Mouse (Mus musculus) midbrain, embryonic 15.5 days (tissue): ENCODE data around the gene Shank2. TPM values are rescaled to one million over a fixed set of nuclear protein-coding genes. Genes with fewer than 3 reads are reported as not detected.
A peak's percentile ranks its signal among the peaks of the same experiment; 100 is the strongest.

Source experiments
- ATAC-seq: fragments of 200-750 bp; cut with Nextera tagmentation; replicated peaks from 2 replicates; pipeline ENCODE4 v1.8.0; 2017; ENCODE audit warnings: moderate TSS enrichment
- H3K27ac ChIP-seq: fragments of 300-500 bp; sonication (generic); 2 replicates; pipeline ENCODE4 v1.5.1; 2015; ENCODE audit warnings: mild to moderate bottlenecking, inconsistent platforms
- H3K27me3 ChIP-seq: fragments of 300-500 bp; sonication (generic); replicated peaks from 2 replicates; pipeline ENCODE4 v1.6.1; 2015; ENCODE audit warnings: inconsistent platforms
- H3K36me3 ChIP-seq: fragments of 300-500 bp; sonication (generic); replicated peaks from 2 replicates; pipeline ENCODE4 v1.6.1; 2015; ENCODE audit warnings: inconsistent platforms
- H3K4me1 ChIP-seq: fragments of 300-500 bp; sonication (generic); 2 replicates; pipeline ENCODE4 v1.6.1; 2015; ENCODE audit warnings: inconsistent platforms
- H3K4me2 ChIP-seq: fragments of 300-500 bp; sonication (generic); 2 replicates; pipeline ENCODE4 v1.6.1; 2015; ENCODE audit warnings: inconsistent platforms, mild to moderate bottlenecking, moderate library complexity
- H3K4me3 ChIP-seq: fragments of 300-500 bp; sonication (generic); 2 replicates; pipeline ENCODE4 v1.5.1; 2015; ENCODE audit warnings: mild to moderate bottlenecking, inconsistent platforms
- H3K9ac ChIP-seq: fragments of 300-500 bp; sonication (generic); 2 replicates; pipeline ENCODE4 v1.6.1; 2015; ENCODE audit warnings: mild to moderate bottlenecking, inconsistent platforms
- H3K9me3 ChIP-seq: fragments of 300-500 bp; sonication (generic); 2 replicates; pipeline ENCODE4 v1.6.1; 2016; ENCODE audit warnings: inconsistent platforms
- WGBS: fragments of 180-500 bp; shearing (Covaris S2); methylation state at CpG from one replicate; pipeline ENCODE4 v1.1.7; 2015; ENCODE audit warnings: mixed read lengths; 5-methylcytosine and 5-hydroxymethylcytosine counted together
- polyA plus RNA-seq: library from polyadenylated mRNA; unstranded; fragments of >200 nt; fragmentation: Nextera tagmentation; extraction: Ambion mirVana; gene quantifications from 2 replicates; pipeline ENCODE4 v1.2.1, GENCODE M21; 2015

Gene Shank2
- polyA plus RNA-seq, 1 experiment from 2014 or later: 10.5 TPM

DNA sequence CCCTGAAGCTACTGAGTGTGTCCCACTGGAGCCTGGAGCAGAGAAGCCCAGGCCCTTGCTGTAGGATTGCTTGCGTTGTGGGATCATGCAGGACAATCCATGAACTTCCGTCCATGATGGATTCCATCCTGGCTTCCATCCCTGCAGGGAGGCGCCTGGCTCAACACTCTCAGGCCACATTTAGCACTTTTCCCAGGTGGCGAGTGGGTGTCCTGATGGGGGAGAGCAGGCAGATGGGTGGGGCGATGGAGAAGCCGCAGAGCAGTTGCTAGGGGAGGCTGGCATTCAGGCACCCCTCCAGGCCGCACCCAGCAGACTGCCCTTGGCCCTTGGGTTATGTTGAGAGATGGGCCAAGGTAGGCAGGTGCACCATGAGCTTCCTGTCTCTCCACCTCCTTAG lies 266.6 kb downstream of the Shank2 start:
- Histone ChIP-seq H3K9ac (no peak overlapping the region), H3K4me3 (no peak overlapping the region), H3K4me2 (no peak overlapping the region), H3K9me3 (no peaks in the 10 kb centered on the region), H3K27ac (no peak overlapping the region), H3K27me3 (no peaks in the 10 kb centered on the region), H3K4me1 (no peaks in the 10 kb centered on the region), H3K36me3 (no peaks in the 10 kb centered on the region)
- WGBS: 89% methylated on average over 7 of the region's 7 CpGs
- ATAC-seq: no peak

- no peaks in the 10 kb centered on the region for H3K27me3 ChIP-seq
- H3K9ac ChIP-seq: no peak overlapping the region
- no peak overlapping the region for H3K4me2 ChIP-seq
- no peaks in the 10 kb centered on the region for H3K36me3 ChIP-seq
- 65% methylated on average over 4 of the region's 4 CpGs for WGBS
- no peak overlapping the region for H3K4me3 ChIP-seq
- H3K4me1 ChIP-seq: no peaks in the 10 kb centered on the region
- no peaks in the 10 kb centered on the region for H3K9me3 ChIP-seq
- no peak overlapping the region for H3K27ac ChIP-seq
- ATAC-seq: no peak
These were observed 267.1 kb downstream of the Shank2 start for GRCm38 (mm10) chr7:144268778-144269177.

GRCm38 (mm10) chr7:144271074-144271473 lies 269.3 kb downstream of the Shank2 start:
- no peak for ATAC-seq
- no peak overlapping the region for H3K4me3 ChIP-seq
- WGBS: 78% methylated on average over 2 of the region's 2 CpGs

DNA sequence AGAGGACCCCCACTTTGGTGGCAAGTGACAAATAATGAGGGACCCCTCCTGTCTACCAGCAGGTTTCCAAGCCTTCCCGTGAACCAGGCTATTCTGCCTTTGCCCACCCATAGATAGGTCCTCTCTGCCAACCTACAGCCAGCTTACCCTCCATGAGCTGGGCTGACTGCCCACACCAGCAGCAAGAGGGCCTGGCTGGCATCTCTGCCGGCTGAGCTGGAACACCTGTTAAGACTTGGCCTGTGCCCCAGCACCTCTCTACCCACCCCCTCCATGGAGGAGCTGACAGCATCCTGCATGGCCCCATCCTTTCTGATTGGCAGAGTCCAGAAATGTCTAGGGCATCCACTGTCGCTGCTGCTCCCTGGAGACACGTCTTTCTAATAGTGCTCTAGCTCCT lies 277.0 kb downstream of the Shank2 start:
- H3K27ac ChIP-seq: no peak overlapping the region

More at GRCm38 (mm10) chr7:144271074-144271473, 269.3 kb downstream of the Shank2 start:
- H3K4me1 ChIP-seq: no peaks in the 10 kb centered on the region
- no peaks in the 10 kb centered on the region for H3K27me3 ChIP-seq
- no peaks in the 10 kb centered on the region for H3K9me3 ChIP-seq
- H3K27ac ChIP-seq: no peak overlapping the region
- H3K9ac ChIP-seq: no peak overlapping the region
- H3K4me2 ChIP-seq: no peak overlapping the region
- H3K36me3 ChIP-seq: no peaks in the 10 kb centered on the region

DNA sequence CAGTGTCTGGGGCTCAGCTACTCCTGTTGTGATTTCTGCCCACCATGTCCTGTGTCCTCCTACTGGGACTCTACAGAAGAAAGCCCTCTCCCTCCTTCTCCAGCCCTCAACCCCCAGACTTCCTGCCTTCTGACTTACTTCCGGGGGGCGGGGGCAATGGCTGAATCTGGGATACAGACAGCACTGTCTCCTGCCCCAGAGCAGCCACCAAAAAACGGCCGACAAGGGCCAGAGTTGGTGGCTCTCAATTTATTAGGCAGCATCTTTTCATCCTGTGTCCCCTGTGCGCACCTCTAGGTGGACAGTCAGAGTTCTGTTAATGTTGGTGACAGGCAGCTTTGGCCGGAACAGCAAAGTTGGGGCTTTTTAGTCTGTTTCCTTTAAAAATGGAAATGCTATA lies 282.0 kb downstream of the Shank2 start:
- Histone ChIP-seq H3K9me3 (no peaks in the 10 kb centered on the region), H3K9ac (peak overlapping the region; percentile 87), H3K4me2 (peak overlapping the region; percentile 93), H3K4me3 (peak overlapping the region; percentile 74), H3K36me3 (no peaks in the 10 kb centered on the region), H3K27ac (peak overlapping the region; percentile 99), H3K4me1 (peaks cover 52% of the 10 kb centered on the region), H3K27me3 (no peaks in the 10 kb centered on the region)
- 7% methylated on average over 6 of the region's 6 CpGs for WGBS
- ATAC-seq: peak; percentile 43

More for the DNA sequence above, 277.0 kb downstream of the Shank2 start:
- no peaks in the 10 kb centered on the region for H3K36me3 ChIP-seq
- H3K27me3 ChIP-seq: no peaks in the 10 kb centered on the region
- H3K9me3 ChIP-seq: no peaks in the 10 kb centered on the region
- H3K4me1 ChIP-seq: peaks cover 11% of the 10 kb centered on the region
- H3K4me2 ChIP-seq: no peak overlapping the region
- 70% methylated on average over 4 of the region's 4 CpGs for WGBS
- no peak overlapping the region for H3K4me3 ChIP-seq
- H3K9ac ChIP-seq: no peak overlapping the region
- ATAC-seq: no peak

DNA sequence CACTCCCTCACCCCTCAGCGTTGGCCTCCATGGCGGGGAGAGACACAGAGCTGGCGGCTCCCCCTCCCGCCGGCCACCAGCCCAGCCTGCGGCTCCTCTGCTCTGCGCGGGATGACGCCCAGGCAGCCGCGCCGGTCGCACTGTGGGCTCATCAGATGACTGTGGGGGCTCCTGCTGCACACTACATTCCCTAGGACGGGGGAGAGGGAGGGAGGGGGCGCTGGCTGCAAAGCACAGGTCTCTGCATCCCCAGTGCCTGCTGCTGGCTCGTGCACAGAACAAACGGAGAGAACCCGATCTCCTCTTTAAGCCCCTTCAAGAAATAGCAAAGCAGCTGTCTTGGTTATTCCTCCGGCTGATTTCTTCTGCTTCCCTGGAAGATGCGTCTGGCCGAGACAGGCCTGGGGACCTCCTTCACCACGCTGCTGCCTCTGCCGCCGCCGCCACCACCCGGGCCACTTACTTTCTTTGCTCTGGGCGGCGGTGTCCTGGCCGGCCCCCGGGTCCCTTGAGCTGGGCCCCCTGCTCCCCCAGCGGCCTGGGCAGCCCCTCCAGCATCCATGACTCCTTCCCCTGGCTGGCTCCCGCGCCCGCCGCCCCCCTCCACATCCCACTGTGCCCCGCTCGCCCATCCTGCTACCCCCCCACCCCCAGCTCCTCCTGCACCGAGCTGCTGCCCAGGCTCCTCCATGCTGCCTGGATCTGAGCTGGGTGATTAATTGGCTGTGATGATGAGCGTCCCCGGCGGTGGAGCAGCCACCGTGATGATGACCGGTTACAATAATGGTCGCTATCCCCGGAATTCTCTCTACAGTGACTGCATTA lies 282.7 kb downstream of the Shank2 start:
- Histone ChIP-seq H3K9ac (peak overlapping the region; percentile 87), H3K27me3 (no peaks in the 10 kb centered on the region), H3K4me2 (peak overlapping the region; percentile 93), H3K4me3 (peak overlapping the region; percentile 74), H3K27ac (peak overlapping the region; percentile 99), H3K9me3 (no peaks in the 10 kb centered on the region), H3K36me3 (no peaks in the 10 kb centered on the region), H3K4me1 (peaks cover 58% of the 10 kb centered on the region)
- WGBS: under 1% methylated on average over 45 of the region's 45 CpGs
- peak; percentile 91 for ATAC-seq

DNA sequence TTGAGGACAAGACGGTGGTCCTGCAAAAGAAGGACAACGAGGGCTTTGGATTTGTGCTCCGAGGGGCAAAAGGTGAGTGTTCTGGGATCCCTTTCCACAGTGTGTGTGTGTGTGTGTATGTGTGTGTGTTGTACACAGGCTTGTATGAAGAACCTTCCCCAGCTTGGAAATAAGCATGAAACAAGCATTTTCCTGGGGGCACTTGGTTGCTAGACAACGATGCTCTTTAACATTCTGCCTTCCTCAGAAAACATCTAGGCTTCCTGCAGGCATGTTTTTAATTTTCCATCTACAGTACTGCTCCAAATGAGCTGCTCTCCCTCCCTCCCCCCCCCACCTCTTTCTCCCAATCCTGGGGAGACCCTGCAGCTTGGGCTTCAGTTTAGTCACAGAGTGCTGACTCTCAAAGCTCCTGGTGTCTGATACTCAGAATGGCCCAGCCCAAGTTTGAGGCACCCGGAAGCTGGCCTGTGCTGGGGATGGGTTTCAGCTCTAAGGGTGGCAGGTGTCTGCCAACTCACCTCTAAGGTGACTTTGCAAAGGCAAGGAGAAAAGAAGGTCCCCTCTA lies 283.4 kb downstream of the Shank2 start:
- peak overlapping the region; percentile 99 for H3K27ac ChIP-seq
- peak overlapping the region; percentile 74 for H3K4me3 ChIP-seq
- no peaks in the 10 kb centered on the region for H3K27me3 ChIP-seq
- WGBS: 10% methylated on average over 5 of the region's 5 CpGs
- H3K4me1 ChIP-seq: peaks cover 65% of the 10 kb centered on the region
- H3K9me3 ChIP-seq: no peaks in the 10 kb centered on the region
- H3K36me3 ChIP-seq: no peaks in the 10 kb centered on the region
- H3K9ac ChIP-seq: peak overlapping the region; percentile 87
- H3K4me2 ChIP-seq: peak overlapping the region; percentile 93
- ATAC-seq: peak; percentile 45

DNA sequence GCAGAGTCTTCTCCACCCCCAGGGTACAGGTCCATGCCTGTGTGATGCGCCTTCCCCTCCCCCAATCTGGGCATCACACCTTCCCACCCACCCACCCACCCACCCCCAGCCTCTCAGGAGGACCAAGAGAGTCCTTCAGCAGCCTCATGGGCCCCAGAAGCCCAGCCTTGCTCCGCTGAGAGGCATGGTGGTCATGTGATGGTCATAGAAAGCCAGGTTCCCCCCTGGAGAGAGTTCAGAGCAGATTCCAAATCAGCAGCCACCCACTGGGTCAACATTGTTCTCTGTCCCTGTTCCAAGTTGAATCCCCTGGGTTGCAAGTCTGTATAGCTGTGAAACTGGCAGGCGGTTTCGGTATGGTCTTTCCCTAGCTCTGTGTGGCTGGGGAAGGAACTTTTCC lies 284.2 kb downstream of the Shank2 start:
- no peaks in the 10 kb centered on the region for H3K36me3 ChIP-seq
- peak overlapping the region; percentile 99 for H3K27ac ChIP-seq
- H3K4me1 ChIP-seq: peaks cover 73% of the 10 kb centered on the region
- H3K9me3 ChIP-seq: no peaks in the 10 kb centered on the region
- no peaks in the 10 kb centered on the region for H3K27me3 ChIP-seq
- H3K4me2 ChIP-seq: peak overlapping the region; percentile 93
- H3K4me3 ChIP-seq: peak overlapping the region; percentile 74
- H3K9ac ChIP-seq: peak overlapping the region; percentile 87
- 56% methylated on average over 4 of the region's 4 CpGs for whole genome bisulfite sequencing
- ATAC-seq: no peak

DNA sequence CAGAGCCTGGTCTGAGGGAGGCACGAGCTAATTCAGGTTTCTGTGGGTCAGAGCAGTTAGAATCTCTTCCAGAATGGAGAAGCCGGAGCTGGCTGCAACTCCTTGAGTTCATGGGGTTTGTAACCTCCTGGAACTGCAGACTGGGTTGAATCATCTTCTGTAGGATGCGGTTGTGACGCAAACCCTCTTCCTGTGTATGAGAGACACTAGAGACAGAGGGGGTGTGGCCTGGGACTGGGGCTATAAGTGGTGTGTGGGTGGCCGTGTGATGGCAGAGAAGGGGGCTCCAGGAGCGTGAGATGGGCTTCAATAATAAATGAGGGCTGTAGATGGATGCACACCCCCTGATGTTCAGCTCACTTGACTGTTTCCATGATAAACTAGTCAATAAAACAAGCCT lies 286.3 kb downstream of the Shank2 start:
- Histone ChIP-seq H3K4me2 (peak overlapping the region; percentile 93), H3K9me3 (no peaks in the 10 kb centered on the region), H3K4me3 (no peak overlapping the region), H3K27me3 (no peaks in the 10 kb centered on the region), H3K27ac (no peak overlapping the region), H3K4me1 (peaks cover 81% of the 10 kb centered on the region), H3K36me3 (no peaks in the 10 kb centered on the region), H3K9ac (no peak overlapping the region)
- ATAC-seq: no peak
- 72% methylated on average over 6 of the region's 6 CpGs for WGBS

DNA sequence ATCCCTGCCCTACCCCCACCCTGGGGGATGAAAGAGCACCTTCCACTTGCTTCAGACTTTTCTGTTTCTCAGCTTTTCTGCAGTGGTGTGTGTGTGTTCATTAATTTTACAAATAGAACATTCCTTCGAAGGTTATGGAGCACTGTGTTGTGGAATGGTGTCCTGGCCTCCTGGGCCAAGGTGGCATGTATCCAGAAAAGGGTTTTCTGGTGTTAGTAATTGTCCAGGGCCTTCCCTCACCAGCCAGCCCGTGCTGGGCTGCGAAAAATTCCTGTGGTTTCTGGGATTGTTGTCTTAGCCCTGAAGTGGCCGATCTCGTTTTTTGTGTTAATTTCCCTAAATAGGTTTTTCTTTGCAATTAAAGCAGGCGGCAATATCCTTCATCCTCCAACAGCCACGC lies 289.8 kb downstream of the Shank2 start:
- WGBS: 56% methylated on average over 7 of the region's 7 CpGs
- peaks cover 64% of the 10 kb centered on the region for H3K4me1 ChIP-seq

DNA sequence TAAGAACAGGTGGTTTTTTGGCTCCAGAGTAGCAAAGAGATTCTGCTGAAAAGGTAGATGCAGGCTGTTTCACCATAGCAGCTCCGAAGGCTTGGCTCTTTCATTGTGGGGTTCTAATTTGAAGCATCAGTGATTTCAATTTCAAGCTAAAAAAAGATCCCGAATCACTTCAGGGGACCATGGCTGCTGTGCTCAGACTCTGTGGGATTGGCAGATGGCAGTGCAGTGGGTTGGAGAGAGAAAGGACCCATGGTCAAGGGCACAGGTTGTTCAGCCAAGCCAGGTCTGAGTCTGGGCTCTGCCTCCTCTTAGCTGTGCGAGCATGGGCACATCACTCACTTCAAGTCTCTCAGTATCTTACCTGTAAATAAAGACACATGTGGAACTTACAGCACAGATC lies 291.9 kb downstream of the Shank2 start:
- no peaks in the 10 kb centered on the region for H3K36me3 ChIP-seq
- H3K4me3 ChIP-seq: no peak overlapping the region
- H3K4me1 ChIP-seq: peaks cover 43% of the 10 kb centered on the region
- H3K9ac ChIP-seq: no peak overlapping the region
- WGBS: 79% methylated on average over 3 of the region's 3 CpGs
- no peaks in the 10 kb centered on the region for H3K9me3 ChIP-seq
- no peak for ATAC-seq
- no peak overlapping the region for H3K4me2 ChIP-seq
- no peaks in the 10 kb centered on the region for H3K27me3 ChIP-seq
- H3K27ac ChIP-seq: no peak overlapping the region

More for the DNA sequence above, 289.8 kb downstream of the Shank2 start:
- Histone ChIP-seq H3K27ac (peak overlapping the region; percentile 67), H3K27me3 (no peaks in the 10 kb centered on the region), H3K4me2 (no peak overlapping the region), H3K9ac (no peak overlapping the region), H3K4me3 (no peak overlapping the region), H3K36me3 (no peaks in the 10 kb centered on the region), H3K9me3 (no peaks in the 10 kb centered on the region)
- no peak for ATAC-seq

DNA sequence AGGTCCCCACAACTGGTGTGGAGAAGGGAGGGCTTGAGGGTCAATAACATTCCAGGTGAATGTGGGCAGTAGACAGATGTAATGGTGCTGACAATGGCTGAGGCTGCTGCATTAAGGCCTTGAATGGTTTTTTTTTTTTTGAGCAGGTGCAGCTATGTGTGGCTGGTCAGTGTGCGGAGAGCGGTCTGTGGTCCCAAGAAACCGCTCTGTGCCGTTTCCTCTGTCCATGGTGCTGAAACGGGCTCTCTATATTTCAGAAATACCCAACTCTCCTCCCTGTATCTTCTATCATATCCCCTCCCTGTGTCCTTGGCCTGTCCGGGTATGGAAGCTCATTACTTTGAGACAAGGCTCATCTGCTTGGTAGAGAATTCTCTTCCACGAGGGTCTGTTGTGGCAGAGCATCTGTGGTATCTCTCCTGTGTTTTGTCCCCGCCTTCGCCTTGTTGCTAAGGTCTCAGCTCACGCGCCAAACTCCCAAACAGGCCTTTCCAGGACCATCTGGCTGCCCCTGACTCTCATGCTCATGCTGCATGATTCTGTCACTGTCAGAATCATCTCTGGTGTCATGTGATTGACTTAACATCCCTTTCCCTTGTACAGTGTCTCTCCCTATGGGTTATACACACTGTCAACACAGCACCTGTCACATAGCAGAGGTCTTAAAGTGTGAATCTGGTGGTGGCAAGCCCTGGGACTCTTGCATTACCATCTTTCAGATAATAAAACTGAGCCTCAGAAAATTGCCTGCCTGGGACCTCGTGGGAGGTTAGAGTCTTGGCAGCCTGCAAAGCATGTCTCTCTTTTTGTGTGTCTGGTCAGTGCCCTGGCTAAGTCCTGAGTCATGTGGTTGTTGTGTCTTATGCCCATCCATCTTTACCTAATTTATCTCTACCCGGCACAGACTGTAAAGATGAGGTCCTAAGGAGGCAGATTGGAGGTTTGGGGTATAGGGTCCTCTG lies 292.8 kb downstream of the Shank2 start:
- Histone ChIP-seq H3K4me3 (no peak overlapping the region), H3K9ac (no peak overlapping the region), H3K27ac (no peak overlapping the region), H3K4me1 (peaks cover 39% of the 10 kb centered on the region), H3K36me3 (no peaks in the 10 kb centered on the region), H3K27me3 (no peaks in the 10 kb centered on the region), H3K9me3 (no peaks in the 10 kb centered on the region), H3K4me2 (no peak overlapping the region)
- WGBS: 50% methylated on average over 13 of the region's 13 CpGs
- ATAC-seq: no peak
